ENCODE assay signal across 8 mouse cellular contexts in the genomic region with DNA sequence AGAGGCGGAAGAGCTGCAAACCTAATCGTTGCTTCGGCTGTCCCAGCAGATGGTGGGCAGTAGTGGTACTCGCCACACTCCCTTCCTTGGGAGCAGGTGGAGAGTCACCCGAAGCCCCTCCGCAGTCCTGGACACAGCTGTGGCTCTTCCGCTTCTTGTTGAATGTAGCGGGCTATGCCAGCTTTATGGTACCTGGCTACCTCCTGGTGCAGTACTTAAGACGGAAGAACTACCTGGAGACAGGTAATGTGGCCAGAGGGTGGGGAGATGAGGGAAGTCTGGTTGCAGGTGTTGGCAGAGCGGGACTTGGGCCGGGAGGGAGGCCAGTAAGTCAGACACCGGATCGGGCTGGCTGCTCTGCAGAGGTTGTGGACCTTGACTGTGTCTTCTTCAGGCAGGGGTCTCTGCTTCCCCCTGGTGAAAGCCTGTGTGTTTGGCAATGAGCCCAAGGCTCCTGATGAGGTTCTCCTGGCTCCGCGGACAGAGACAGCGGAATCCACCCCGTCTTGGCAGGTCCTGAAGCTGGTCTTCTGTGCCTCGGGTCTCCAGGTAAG. TPM values are rescaled to one million over a fixed set of nuclear protein-coding genes. Genes with fewer than 3 reads are reported as not detected.
DNase-seq lines count a peak whose midpoint lies in the region; ATAC-seq and TF ChIP-seq lines count a peak whose summit lies in the region.

No protein-coding gene starts in this region.

- peak overlapping the region; percentile 93 for H3K4me2 ChIP-seq in limb, embryonic 11.5 days (ENCODE audit: low read depth, severe bottlenecking)

- no peak for TF ChIP-seq POLR2A in small intestine, adult 2 months (IDR thresholded peaks at IDR 0.05; ENCODE audit: low read depth, low read length)

- H3K4me3 ChIP-seq in limb, embryonic 11.5 days (ENCODE audit: low read depth, low read length), result peak overlapping the region; percentile 85
- peak overlapping the region; percentile 89 for H3K4me3 ChIP-seq in small intestine, adult 2 months (ENCODE audit: low read depth, low read length)

- peaks cover 24% of the 10 kb centered on the region for H3K36me3 ChIP-seq in limb, embryonic 11.5 days (ENCODE audit: control insufficient read depth, insufficient read depth, low read length)
- H3K36me3 ChIP-seq in small intestine, adult 2 months (ENCODE audit: control insufficient read depth, insufficient read depth, low read length), result peaks cover 35% of the 10 kb centered on the region

- peak; percentile 77 for DNase-seq in cerebellum, adult 9-11 months
- no peak for DNase-seq in cerebellum, adult 8-10 months
- peak; percentile 39 for DNase-seq in thymus, postnatal 4 days
- DNase-seq in thymus, postnatal 14 days, result no peak
- DNase-seq in limb, embryonic 11.5 days (ENCODE audit: low spot score), result no peak
- no peak for DNase-seq in right cerebral cortex, postnatal 36 days (ENCODE audit: low spot score in 2 of 2)

- WGBS in limb, embryonic 11.5 days, result 13% methylated on average over 18 of the region's 18 CpGs
- WGBS in small intestine, adult 2 months, result 7% methylated on average over 18 of the region's 18 CpGs

- no peaks in the 10 kb centered on the region for H3K27me3 ChIP-seq in limb, embryonic 11.5 days (ENCODE audit: control insufficient read depth, insufficient read depth, low read length)
- no peaks in the 10 kb centered on the region for H3K27me3 ChIP-seq in small intestine, adult 2 months (ENCODE audit: control insufficient read depth, insufficient read depth, low read length)

- no peak for ATAC-seq in limb, embryonic 11.5 days (ENCODE audit: insufficient number of reproducible peaks, low FRiP score, low TSS enrichment, low read depth)
- no peak for ATAC-seq in granulocyte monocyte progenitor cell, adult 5-6 weeks (replicated peaks; ENCODE audit: poor library complexity, severe bottlenecking)

- H3K9ac ChIP-seq in limb, embryonic 11.5 days (ENCODE audit: low read length), result peak overlapping the region; percentile 82

- no peaks in the 10 kb centered on the region for H3K9me3 ChIP-seq in limb, embryonic 11.5 days (ENCODE audit: control insufficient read depth, low read length)

- peak overlapping the region; percentile 68; the same call in 1 of the 2 replicates for H3K27ac ChIP-seq in limb, embryonic 11.5 days (replicated peaks; ENCODE audit: low read depth, low read length)
- 0 out of 2 replicates have a peak overlapping the region, but pooled peaks have one; percentile 11 for H3K27ac ChIP-seq in small intestine, adult 2 months (ENCODE audit: insufficient read depth, low read depth, low read length)

- no peak for TF ChIP-seq CTCF in small intestine, adult 2 months (IDR thresholded peaks at IDR 0.05; ENCODE audit: extremely low read depth, insufficient read length, insufficient replicate concordance, low read depth, low read length)

- H3K4me1 ChIP-seq in limb, embryonic 11.5 days (ENCODE audit: control insufficient read depth, insufficient read depth, low read length), result peaks cover 12% of the 10 kb centered on the region
- H3K4me1 ChIP-seq in small intestine, adult 2 months (ENCODE audit: control insufficient read depth, insufficient read depth, insufficient read length, low read length), result peaks cover 7% of the 10 kb centered on the region; the same call in 1 of the 2 replicates

RNA-seq across cellular contexts. Expression of a gene that starts 0.9 kb away (rescaled TPM):
- 90.5 and 92.0 TPM in 2 replicates for polyA plus RNA-seq in limb, embryonic 11.5 days (2014; fragmentation: Nextera tagmentation; extraction: Ambion mirVana)
- 98.2 and 105 TPM in 2 replicates for polyA plus RNA-seq in small intestine, adult 2 months (2012; rRNA removed)
- 88.5 and 124 TPM in 2 replicates for total RNA-seq in granulocyte monocyte progenitor cell, adult 5-6 weeks (2014; fragmentation: Nextera tagmentation)
- total RNA-seq in granulocyte monocyte progenitor cell, adult 5-6 weeks (2017), result 39.3 and 77.1 TPM in 2 replicates

RNA-seq across cellular contexts. Expression of a gene that starts 8.5 kb away (rescaled TPM):
- polyA plus RNA-seq in limb, embryonic 11.5 days (2014; fragmentation: Nextera tagmentation; extraction: Ambion mirVana), result 1,903 and 1,914 TPM in 2 replicates
- 93.8 and 157 TPM in 2 replicates for polyA plus RNA-seq in small intestine, adult 2 months (2012; rRNA removed)
- 1,977 and 2,073 TPM in 2 replicates for total RNA-seq in granulocyte monocyte progenitor cell, adult 5-6 weeks (2014; fragmentation: Nextera tagmentation)
- total RNA-seq in granulocyte monocyte progenitor cell, adult 5-6 weeks (2017), result 2,383 and 2,522 TPM in 2 replicates

RNA-seq across cellular contexts. Expression of a gene that starts 9.1 kb away (rescaled TPM):
- polyA plus RNA-seq in limb, embryonic 11.5 days (2014; fragmentation: Nextera tagmentation; extraction: Ambion mirVana), result 5.6 and 6.2 TPM in 2 replicates
- 4.6 and 6.2 TPM in 2 replicates for polyA plus RNA-seq in small intestine, adult 2 months (2012; rRNA removed)
- 4.6 and 7.8 TPM in 2 replicates for total RNA-seq in granulocyte monocyte progenitor cell, adult 5-6 weeks (2014; fragmentation: Nextera tagmentation)
- 4.9 and 6.0 TPM in 2 replicates for total RNA-seq in granulocyte monocyte progenitor cell, adult 5-6 weeks (2017)

RNA-seq across cellular contexts. Expression of a gene that starts 15.1 kb away (rescaled TPM):
- polyA plus RNA-seq in limb, embryonic 11.5 days (2014; fragmentation: Nextera tagmentation; extraction: Ambion mirVana), result 5.2 and 5.7 TPM in 2 replicates
- 0.53 and 0.94 TPM in 2 replicates for polyA plus RNA-seq in small intestine, adult 2 months (2012; rRNA removed)
- total RNA-seq in granulocyte monocyte progenitor cell, adult 5-6 weeks (2014; fragmentation: Nextera tagmentation), result not detected in 2 replicates
- not detected in 2 replicates for total RNA-seq in granulocyte monocyte progenitor cell, adult 5-6 weeks (2017)

RNA-seq across cellular contexts. Expression of a gene that starts 34.8 kb away (rescaled TPM):
- 38.9 and 41.4 TPM in 2 replicates for polyA plus RNA-seq in limb, embryonic 11.5 days (2014; fragmentation: Nextera tagmentation; extraction: Ambion mirVana)
- polyA plus RNA-seq in small intestine, adult 2 months (2012; rRNA removed), result 26.1 and 35.2 TPM in 2 replicates
- total RNA-seq in granulocyte monocyte progenitor cell, adult 5-6 weeks (2014; fragmentation: Nextera tagmentation), result 60.7 and 107 TPM in 2 replicates
- 53.2 and 74.0 TPM in 2 replicates for total RNA-seq in granulocyte monocyte progenitor cell, adult 5-6 weeks (2017)

Comparison
In these comparisons a context has a peak if more than half of its experiments do, and no peak if none do; other contexts are left out.
1. DNase-seq: peak in cerebellum, adult 9-11 months (single experiment) and thymus, postnatal 4 days (single experiment); none in cerebellum, adult 8-10 months (single experiment), thymus, postnatal 14 days (single experiment), limb, embryonic 11.5 days (single experiment) and right cerebral cortex, postnatal 36 days (0 of 2).
2. RNA of a gene that starts 8.5 kb away (polyA plus RNA-seq): 1,903 to 1,914 TPM in limb, embryonic 11.5 days; 93.8 to 157 TPM in small intestine, adult 2 months; every median in the first group is over 10 times any median in the second.